Mouse (Mus musculus) cortical plate, adult 2 months (tissue): ENCODE measurements around the gene Elk4. TPM values are rescaled to one million over a fixed set of nuclear protein-coding genes. Genes with fewer than 3 reads are reported as not detected.

Experiments
- H3K27ac ChIP-seq: fragments of 200-500 bp; 2 replicates; pipeline ENCODE4 v1.5.1; 2012; ENCODE audit warnings: low read length, control low read depth, inconsistent platforms; ENCODE audit not compliant: insufficient read depth
- H3K4me1 ChIP-seq: fragments of 200-500 bp; 2 replicates; pipeline ENCODE4 v1.6.1; 2011; ENCODE audit warnings: low read length; ENCODE audit not compliant: control insufficient read depth, insufficient read depth
- H3K4me3 ChIP-seq: fragments of 200-500 bp; 2 replicates; pipeline ENCODE4 v1.5.1; 2011; ENCODE audit warnings: mild to moderate bottlenecking, low read length, control low read depth; ENCODE audit not compliant: insufficient read depth
- CTCF ChIP-seq: fragments of 200-500 bp; IDR thresholded peaks from 2 replicates; pipeline ENCODE4 v1.5.1; 2011; ENCODE audit warnings: mild to moderate bottlenecking, control low read depth, low read length; ENCODE audit not compliant: insufficient read depth; ENCODE audit errors: extremely low read depth
- POLR2A ChIP-seq: fragments of 200-500 bp; IDR thresholded peaks from 2 replicates; pipeline ENCODE4 v1.6.1; 2011; ENCODE audit warnings: mild to moderate bottlenecking, low read length, control low read depth; ENCODE audit not compliant: insufficient read depth; ENCODE audit errors: extremely low read depth
- polyA plus RNA-seq: library from polyadenylated mRNA; depleted of rRNA; stranded (reverse); fragments of >200 nt; gene quantifications from 2 replicates; pipeline ENCODE4 v1.2.3, GENCODE M21; 2012

Elk4 gene
- polyA plus RNA-seq, 1 experiment = 20.3 TPM

- Histone ChIP-seq H3K4me3 (no peak overlapping the region), H3K4me1 (no peaks in the 10 kb centered on the region), H3K27ac (no peak overlapping the region)
- TF ChIP-seq POLR2A = no peak
- TF ChIP-seq CTCF = no peak
Observed at GRCm38 (mm10) chr1:131968983-131969382, 38.4 kb upstream of the Elk4 start.

DNA sequence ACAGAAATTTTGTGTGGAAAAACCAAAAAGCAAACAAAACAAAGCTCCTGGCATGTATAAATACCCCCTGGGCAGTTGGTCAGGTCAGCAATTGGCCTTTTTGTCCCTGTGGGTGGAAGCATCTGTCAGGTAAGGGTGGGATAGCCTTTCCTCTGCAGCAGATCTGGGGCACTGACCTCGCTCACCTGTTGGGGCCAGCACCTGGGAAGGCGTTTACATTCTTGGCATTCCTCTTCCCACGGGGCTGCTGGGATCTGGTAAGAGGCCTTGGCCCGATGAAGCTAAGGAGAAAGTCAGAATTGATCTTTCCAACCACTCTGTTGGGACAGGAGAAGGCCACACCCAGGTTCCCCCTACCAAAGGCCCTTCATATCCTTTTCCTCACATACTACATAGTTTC is 37.6 kb upstream of the Elk4 start:
- no peaks in the 10 kb centered on the region for H3K4me1 ChIP-seq
- H3K4me3 ChIP-seq = no peak overlapping the region
- H3K27ac ChIP-seq = no peak overlapping the region
- TF ChIP-seq POLR2A (no peak), CTCF (no peak)

GRCm38 (mm10) chr1:131970322-131970660 is 37.1 kb upstream of the Elk4 start:
- Histone ChIP-seq H3K4me1 (no peaks in the 10 kb centered on the region), H3K27ac (no peak overlapping the region), H3K4me3 (no peak overlapping the region)
- no peak for TF ChIP-seq POLR2A
- TF ChIP-seq CTCF = no peak

DNA sequence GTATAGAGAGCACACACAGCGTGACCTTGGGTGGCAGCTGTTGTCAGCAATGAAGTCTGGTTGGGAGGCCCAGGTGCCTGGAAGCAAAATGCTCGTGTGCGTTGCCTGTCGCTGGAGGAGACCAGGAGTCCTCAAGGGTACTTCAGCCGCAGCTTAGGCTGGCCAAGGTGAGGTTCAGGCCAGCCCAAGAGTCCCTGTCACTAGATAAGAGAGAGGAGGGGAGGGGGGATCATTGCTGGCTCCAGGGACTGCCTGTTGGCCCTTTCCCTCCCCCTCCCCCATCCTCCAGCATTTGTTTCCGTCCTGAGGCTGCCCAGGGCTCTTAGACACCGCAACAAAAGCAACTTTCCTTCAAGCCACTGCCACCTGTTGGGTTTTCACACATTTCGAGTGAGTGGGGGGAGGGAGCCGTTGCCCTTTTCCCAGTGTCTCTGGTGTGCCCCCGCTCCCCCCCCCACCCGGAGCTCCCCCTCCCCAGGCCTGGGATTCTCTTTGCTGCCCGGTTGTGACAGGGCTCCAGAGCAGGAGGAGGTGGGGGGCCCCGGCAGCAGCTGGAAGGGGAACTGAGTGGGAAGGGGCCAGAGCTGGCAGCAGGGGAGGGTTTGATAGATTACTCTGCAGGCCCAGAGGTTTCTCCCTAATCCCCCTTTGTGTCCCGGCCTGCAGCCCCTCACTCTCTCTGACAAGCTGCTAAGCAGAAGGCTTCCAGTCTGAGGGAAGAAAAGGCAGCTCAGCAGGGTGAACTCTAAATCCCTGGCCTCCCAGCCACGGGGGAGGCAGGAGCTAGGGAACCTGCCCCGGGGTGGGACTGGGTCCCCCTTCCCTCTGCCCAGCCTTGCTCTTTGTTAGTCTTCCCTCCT is 36.5 kb upstream of the Elk4 start:
- no peak overlapping the region for H3K27ac ChIP-seq
- TF ChIP-seq POLR2A (no peak), CTCF (no peak)
- H3K4me3 ChIP-seq = no peak overlapping the region
- H3K4me1 ChIP-seq = no peaks in the 10 kb centered on the region

DNA sequence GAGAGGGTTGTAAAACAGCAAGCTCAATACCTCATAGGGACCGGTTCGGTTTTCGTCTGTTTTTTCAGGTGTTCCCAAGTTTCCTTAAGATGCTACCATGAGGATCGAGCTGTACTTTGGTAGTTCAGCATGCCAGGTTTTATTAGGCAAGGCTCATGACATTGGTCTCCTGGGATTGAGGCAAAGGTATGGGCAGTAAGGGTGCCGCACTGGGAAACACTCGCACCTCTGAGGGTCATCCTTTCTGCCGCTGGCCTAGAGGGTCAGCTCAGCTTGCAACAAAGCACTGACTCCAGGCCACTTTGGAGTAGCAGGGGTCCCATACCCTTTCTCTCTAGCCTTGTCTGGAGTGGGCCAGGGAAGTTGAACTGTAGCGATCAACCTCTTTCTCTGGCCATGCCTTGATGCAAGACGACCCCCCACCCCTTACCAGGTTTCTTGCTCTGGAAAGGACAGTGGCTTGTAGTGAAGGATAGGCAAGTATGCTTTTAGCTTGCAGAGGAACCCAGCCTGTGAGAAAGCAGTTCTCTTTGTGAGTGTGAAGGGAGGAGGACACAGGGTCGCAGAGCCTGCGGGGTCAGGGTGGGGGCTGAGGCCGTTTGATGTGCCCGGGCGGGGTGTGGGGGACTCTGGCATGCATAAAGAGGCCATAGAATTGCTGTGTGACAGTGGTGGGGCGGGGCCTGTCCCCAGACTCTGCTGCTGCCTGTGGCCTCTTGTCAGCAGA is 35.5 kb upstream of the Elk4 start:
- H3K4me1 ChIP-seq = no peaks in the 10 kb centered on the region
- TF ChIP-seq POLR2A = no peak
- H3K27ac ChIP-seq = no peak overlapping the region

DNA sequence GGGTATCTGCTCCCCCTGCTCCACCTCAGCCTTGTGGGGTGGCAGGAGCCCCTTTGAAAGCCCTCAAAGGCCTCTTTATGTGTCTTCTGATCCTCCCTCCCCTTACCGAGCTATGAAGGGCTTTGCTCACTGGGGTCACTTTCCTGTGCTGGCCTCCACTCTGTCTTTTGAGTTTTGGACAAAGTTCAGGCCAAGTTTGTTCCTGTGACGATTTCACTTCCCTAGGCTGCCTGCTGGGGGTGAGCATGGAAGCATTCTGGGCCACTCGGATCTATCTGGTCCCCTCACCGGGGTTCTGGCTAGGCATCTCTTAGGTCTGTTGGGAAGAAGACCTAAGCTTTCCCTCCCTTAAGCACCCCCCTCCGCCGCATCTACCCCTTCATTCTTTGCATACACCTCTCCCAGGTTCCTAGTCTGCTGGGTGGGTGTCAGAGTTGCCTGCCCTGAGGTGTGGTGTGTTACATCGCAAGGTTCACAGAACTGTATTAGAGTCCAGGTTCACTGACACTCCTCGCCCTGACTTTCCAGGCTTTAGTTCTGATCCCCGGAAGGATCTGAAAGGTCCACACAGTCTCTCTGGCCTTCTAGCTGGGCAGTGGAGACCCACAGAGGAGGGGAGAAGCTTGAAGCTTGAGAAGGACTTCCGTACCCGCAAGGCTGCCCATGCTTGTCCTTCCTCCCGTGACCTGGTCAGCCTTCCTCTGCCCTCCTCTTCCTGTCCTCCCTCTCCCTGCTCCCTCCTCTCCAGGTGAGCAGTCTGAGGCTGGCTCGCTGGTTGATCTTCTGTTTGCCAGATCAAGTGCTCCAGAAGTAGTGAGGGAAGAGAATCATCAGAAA is 34.7 kb upstream of the Elk4 start:
- TF ChIP-seq CTCF = no peak
- no peak for TF ChIP-seq POLR2A

More for the DNA sequence above, 35.5 kb upstream of the Elk4 start:
- H3K4me3 ChIP-seq = no peak overlapping the region

GRCm38 (mm10) chr1:131973991-131974390 is 33.4 kb upstream of the Elk4 start:
- H3K4me1 ChIP-seq = no peaks in the 10 kb centered on the region
- no peak for TF ChIP-seq POLR2A
- no peak for TF ChIP-seq CTCF
- H3K4me3 ChIP-seq = no peak overlapping the region
- no peak overlapping the region for H3K27ac ChIP-seq

More for the DNA sequence above, 34.7 kb upstream of the Elk4 start:
- H3K4me3 ChIP-seq = no peak overlapping the region
- H3K4me1 ChIP-seq = no peaks in the 10 kb centered on the region
- H3K27ac ChIP-seq = no peak overlapping the region

- TF ChIP-seq CTCF (no peak), POLR2A (no peak)
- Histone ChIP-seq H3K4me1 (no peaks in the 10 kb centered on the region), H3K27ac (no peak overlapping the region), H3K4me3 (no peak overlapping the region)
Observed at GRCm38 (mm10) chr1:131976886-131977285, 30.5 kb upstream of the Elk4 start.

DNA sequence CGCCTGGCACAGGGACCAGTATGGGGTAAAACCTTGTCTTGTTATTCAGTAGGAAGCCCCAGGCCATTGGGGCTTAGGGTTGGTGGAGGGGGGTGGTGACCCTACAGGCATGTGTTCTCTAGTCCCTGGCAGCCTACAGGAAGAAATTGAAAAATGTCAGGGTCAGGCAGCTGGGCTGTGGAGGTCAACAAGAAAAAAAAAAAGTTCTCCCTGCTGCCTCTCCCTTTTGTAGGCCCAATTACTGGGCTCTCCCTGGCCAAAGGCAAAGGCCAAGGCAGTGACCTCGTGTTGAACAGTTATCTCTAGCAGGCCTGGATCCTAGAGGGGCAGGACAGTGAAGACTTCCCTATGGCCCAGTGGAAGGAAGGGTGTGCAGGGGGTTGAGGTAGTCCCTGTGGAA is 26.9 kb upstream of the Elk4 start:
- H3K4me3 ChIP-seq = no peak overlapping the region
- TF ChIP-seq CTCF = no peak
- TF ChIP-seq POLR2A = no peak

More for the DNA sequence above, 26.9 kb upstream of the Elk4 start:
- no peaks in the 10 kb centered on the region for H3K4me1 ChIP-seq
- no peak overlapping the region for H3K27ac ChIP-seq
